Mouse (Mus musculus) megakaryocyte progenitor cell, adult 5-6 weeks (primary cell): Measurements from ENCODE around the gene Syt11. TPM values are rescaled to one million over a fixed set of nuclear protein-coding genes. Genes with fewer than 3 reads are reported as not detected.
A peak's percentile ranks its signal among the peaks of the same experiment; 100 is the strongest.
"Not testable (repeated sequence)": the region's sequence is repeated elsewhere in the genome, so short reads cannot be mapped to it uniquely, and the experiment has no call there.

Experiments
- ATAC-seq: replicated peaks from 2 replicates; pipeline ENCODE4 v1.8.0; 2016; ENCODE audit warnings: mild to moderate bottlenecking, moderate TSS enrichment, inconsistent platforms; ENCODE audit not compliant: poor library complexity
- total RNA-seq, 2 experiments: library from RNA; stranded (forward) in 1 of 2; stranded (reverse) in 1 of 2; fragments of 157-497, 149-512 nt in 1 of 2; fragments of 200-1000 nt in 1 of 2; gene quantifications; 2 replicates each; pipeline versions ENCODE4 v1.2.3 to v1.2.4; 2015 to 2017

Syt11 gene
- total RNA-seq, 2 experiments from 2014 or later, result 1.0 to 1.5 TPM

- peak; percentile 94 for ATAC-seq
Observed at GRCm38 (mm10) chr3:88738641-88739040, 36.3 kb downstream of the Syt11 start.

DNA sequence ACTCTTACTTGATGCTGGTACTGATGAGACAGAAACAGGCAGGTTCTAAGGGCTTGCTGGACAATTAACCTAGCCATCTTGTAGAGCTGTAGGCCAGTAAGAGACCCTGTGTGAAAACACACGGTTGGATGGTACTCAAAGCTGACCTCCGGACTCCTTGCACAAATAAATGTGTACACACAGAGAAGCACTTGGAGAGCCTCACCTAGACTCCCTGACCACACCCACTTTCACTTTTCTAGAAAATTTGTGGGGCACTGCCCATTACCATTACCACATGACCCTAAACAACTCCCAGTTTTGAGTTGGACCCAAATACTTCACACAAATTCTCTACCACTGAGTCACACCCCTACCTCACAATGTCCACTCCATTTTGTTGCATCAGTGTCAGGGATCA lies 38.4 kb downstream of the Syt11 start:
- ATAC-seq, result no peak

- ATAC-seq, result peak; percentile 26
Observed at GRCm38 (mm10) chr3:88719098-88719497, 55.9 kb downstream of the Syt11 start.

GRCm38 (mm10) chr3:88717831-88718230 lies 57.1 kb downstream of the Syt11 start:
- ATAC-seq, result 0 out of 2 replicates have a peak, but pooled peaks have one; percentile 17

DNA sequence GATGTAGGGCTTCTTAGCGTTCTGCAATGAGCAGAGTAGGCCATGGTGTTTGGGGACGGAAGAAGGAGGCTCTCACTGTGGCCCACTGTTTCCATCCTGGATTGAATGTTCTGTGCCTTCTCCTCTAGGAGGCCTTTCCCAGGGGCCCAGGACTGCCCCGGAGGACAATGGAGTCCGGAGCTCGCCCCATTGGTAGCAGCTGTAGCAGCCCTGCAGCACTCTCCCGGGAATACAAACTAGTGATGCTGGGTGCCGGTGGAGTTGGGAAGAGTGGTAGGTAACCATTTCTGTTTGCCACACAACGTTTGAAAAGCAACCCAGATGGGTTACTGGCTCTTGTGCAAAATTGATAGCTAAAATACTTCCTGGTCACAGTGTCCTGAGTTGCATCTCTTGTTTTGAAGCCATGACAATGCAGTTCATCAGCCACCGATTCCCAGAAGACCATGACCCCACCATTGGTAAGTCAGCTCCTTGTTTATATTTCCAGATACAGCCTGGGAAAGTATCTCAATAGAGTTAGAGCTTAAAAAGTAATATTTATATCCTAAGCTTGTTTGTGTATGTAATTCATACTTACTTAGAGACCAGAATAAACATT lies 57.7 kb downstream of the Syt11 start:
- ATAC-seq, result peak; percentile 30; the same call in 1 of the 2 replicates

GRCm38 (mm10) chr3:88716399-88717197 lies 58.4 kb downstream of the Syt11 start, which contains the start of gene Rit1:
Rit1 (plus strand) TSS chr3:88716838.
- ATAC-seq, result peak; percentile 92

DNA sequence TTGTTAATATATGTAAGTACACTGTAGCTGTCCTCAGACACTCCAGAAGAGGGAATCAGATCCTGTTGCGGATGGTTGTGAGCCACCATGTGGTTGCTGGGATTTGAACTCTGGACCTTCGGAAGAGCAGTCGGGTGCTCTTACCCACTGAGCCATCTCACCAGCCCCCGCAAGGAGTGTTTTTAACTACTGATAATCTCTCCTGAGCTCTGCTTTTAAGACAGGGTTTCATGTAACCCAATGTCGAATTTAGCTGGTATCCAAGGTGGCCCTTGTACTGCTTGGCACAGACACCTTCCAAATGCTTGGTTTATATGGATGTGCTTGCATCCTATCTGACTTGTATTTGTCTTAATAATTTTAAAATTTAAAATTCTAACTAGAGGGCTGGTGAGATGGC lies 59.2 kb downstream of the Syt11 start:
- ATAC-seq, result not testable (repeated sequence)

DNA sequence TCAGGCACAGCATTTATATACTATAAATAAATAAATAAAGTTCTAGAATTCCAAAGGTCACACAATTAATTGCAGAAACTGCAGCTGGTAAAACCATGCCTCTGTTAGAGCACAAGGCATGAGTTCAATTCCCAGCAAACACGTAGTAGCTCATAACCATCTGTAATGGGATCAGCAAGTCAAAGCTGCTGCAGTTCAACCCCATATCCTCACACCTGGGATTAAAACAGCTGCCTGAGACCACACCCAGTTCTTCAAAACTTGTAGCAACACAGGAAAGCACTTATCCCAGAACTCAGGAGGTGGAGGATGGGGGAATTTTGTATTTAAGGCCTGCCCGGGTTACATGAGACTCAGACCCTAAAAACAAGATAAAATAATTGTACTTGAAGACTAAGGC lies 60.2 kb downstream of the Syt11 start:
- ATAC-seq, result no peak

GRCm38 (mm10) chr3:88713709-88714108 lies 61.3 kb downstream of the Syt11 start:
- no peak for ATAC-seq

DNA sequence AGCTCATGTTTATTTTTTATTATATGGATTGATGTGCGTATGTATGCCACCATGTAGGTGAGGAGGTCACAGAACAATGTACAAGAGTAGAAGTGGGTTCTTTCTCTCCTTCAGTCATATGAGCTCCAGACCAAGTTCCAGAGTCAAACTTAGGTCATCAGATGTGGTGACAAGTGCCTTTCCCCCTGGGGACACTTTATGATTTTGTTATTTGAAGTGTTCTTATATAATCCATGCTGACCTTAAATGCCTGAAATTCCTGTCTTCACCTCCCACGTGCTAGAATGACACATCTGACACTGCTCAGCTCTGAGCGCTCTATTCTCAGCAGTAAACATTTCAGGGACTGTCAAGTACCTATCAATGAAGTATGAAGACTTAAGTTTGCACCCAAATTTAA lies 73.7 kb downstream of the Syt11 start:
- no peak for ATAC-seq

GRCm38 (mm10) chr3:88700247-88700646 lies 74.7 kb downstream of the Syt11 start:
- no peak for ATAC-seq

DNA sequence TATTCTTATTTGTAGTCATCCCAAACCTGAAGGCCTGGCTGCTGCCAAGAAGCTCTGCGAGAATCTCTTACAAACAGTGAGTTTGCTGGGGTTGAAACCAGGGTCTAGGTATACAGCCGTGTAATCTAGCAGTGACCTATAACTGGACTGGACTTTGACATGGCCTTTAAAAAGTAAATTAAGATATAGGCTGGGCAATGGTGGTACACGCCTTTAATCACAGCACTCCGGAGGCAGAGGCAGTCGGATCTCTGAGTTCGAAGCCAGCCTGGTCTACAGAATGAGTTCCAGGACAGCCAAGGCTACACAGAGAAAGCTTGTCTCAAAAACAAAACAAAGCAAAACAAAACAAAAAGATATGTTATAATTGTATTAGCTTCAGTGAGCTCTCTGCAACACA lies 76.1 kb downstream of the Syt11 start:
- ATAC-seq, result no peak

DNA sequence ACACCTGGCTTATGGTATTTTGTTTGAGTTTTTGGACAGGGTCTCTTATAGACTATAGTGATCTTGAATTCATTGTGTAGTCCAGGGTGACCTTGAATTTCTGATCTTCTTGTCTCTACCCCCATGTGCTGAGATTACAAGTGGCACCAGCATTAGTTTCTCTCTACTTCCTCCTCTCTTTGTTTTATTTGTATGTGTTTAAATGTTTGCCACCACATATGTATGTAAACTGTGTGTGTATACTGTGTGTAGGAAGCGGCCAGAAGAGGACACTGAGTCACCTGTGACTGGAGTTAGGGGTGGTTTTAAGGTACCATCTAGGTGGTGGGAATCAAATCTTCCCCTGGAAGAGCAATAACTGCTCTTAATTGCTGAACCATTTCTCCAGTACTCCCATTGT lies 76.9 kb downstream of the Syt11 start:
- no peak for ATAC-seq

- no peak for ATAC-seq
Observed at GRCm38 (mm10) chr3:88695545-88695944, 79.4 kb downstream of the Syt11 start.

Other genes with a start within 250 kb of the Syt11 start
- gene Mex3a, start 242.8 kb downstream of the Syt11 start, total RNA-seq (2015), result 3.8 and 3.9 TPM in 2 replicates
- 1.7 and 2.8 TPM in 2 replicates for gene Mex3a, start 242.8 kb downstream of the Syt11 start, total RNA-seq (2017)
- 0.17 TPM in 1 of 2 replicates, not detected in the other for gene Rab25, start 226.9 kb downstream of the Syt11 start, total RNA-seq (2015)
- 0.37 TPM in 1 of 2 replicates, not detected in the other for gene Rab25, start 226.9 kb downstream of the Syt11 start, total RNA-seq (2017)
- 42.4 and 46.4 TPM in 2 replicates for gene Lamtor2, start 222.1 kb downstream of the Syt11 start, total RNA-seq (2015)
- gene Lamtor2, start 222.1 kb downstream of the Syt11 start, total RNA-seq (2017), result 93.9 and 115 TPM in 2 replicates
- gene Ubqln4, start 221.4 kb downstream of the Syt11 start, total RNA-seq (2015), result 42.0 and 49.7 TPM in 2 replicates
- 40.6 and 47.5 TPM in 2 replicates for gene Ubqln4, start 221.4 kb downstream of the Syt11 start, total RNA-seq (2017)
- gene Ssr2, start 199.3 kb downstream of the Syt11 start, total RNA-seq (2015), result 438 and 488 TPM in 2 replicates
- gene Ssr2, start 199.3 kb downstream of the Syt11 start, total RNA-seq (2017), result 213 and 253 TPM in 2 replicates
- gene Arhgef2, start 169.2 kb downstream of the Syt11 start, total RNA-seq (2015), result 94.1 and 112 TPM in 2 replicates
- gene Arhgef2, start 169.2 kb downstream of the Syt11 start, total RNA-seq (2017), result 55.7 and 88.3 TPM in 2 replicates
- gene Rxfp4, start 122.0 kb downstream of the Syt11 start, total RNA-seq (2015), result not detected in 2 replicates
- gene Rxfp4, start 122.0 kb downstream of the Syt11 start, total RNA-seq (2017), result not detected in 2 replicates
- 47.3 and 47.4 TPM in 2 replicates for gene Khdc4, start 89.4 kb downstream of the Syt11 start, total RNA-seq (2015)
- gene Khdc4, start 89.4 kb downstream of the Syt11 start, total RNA-seq (2017), result 38.1 and 48.1 TPM in 2 replicates
- 13.3 and 19.8 TPM in 2 replicates for gene Rit1, start 58.3 kb downstream of the Syt11 start, total RNA-seq (2015)
- gene Rit1, start 58.3 kb downstream of the Syt11 start, total RNA-seq (2017), result 20.2 and 21.4 TPM in 2 replicates
- 17.8 and 18.7 TPM in 2 replicates for gene Gon4l, start 60.1 kb upstream of the Syt11 start, total RNA-seq (2015)
- 25.2 and 35.8 TPM in 2 replicates for gene Gon4l, start 60.1 kb upstream of the Syt11 start, total RNA-seq (2017)
- 14.1 and 14.5 TPM in 2 replicates for gene Msto1, start 138.8 kb upstream of the Syt11 start, total RNA-seq (2015)
- 27.6 and 31.0 TPM in 2 replicates for gene Msto1, start 138.8 kb upstream of the Syt11 start, total RNA-seq (2017)
- 29.1 and 39.3 TPM in 2 replicates for gene Ash1l, start 175.5 kb upstream of the Syt11 start, total RNA-seq (2015)
- 16.8 and 20.8 TPM in 2 replicates for gene Ash1l, start 175.5 kb upstream of the Syt11 start, total RNA-seq (2017)
- 109 and 126 TPM in 2 replicates for gene Dap3, start 176.0 kb upstream of the Syt11 start, total RNA-seq (2015)
- gene Dap3, start 176.0 kb upstream of the Syt11 start, total RNA-seq (2017), result 62.3 and 87.2 TPM in 2 replicates